Mouse (Mus musculus) limb, embryonic 14.5 days (tissue): ENCODE measurements around the gene Saa1. TPM values are rescaled to one million over a fixed set of nuclear protein-coding genes. Genes with fewer than 3 reads are reported as not detected.

Source experiments
- ATAC-seq: fragments of 200-750 bp; cut with Nextera tagmentation; 2 replicates; pipeline ENCODE4 v1.8.0; 2017; ENCODE audit warnings: low read depth, moderate number of reproducible peaks, moderate TSS enrichment; ENCODE audit not compliant: low FRiP score
- DNase-seq: peaks from one replicate; pipeline ENCODE4 v3.0.0-alpha.2; 2015; ENCODE audit warnings: low spot score
- H3K27ac ChIP-seq: fragments of 300-500 bp; sonication (generic); replicated peaks from 2 replicates; pipeline ENCODE4 v1.5.1; 2014; ENCODE audit warnings: low read depth, mild to moderate bottlenecking, low read length, moderate library complexity, mixed read lengths
- H3K27me3 ChIP-seq: fragments of 300-500 bp; sonication (generic); 2 replicates; pipeline ENCODE4 v1.6.1; 2014; ENCODE audit warnings: low read length, mixed read lengths; ENCODE audit not compliant: control insufficient read depth, insufficient read depth
- H3K36me3 ChIP-seq: fragments of 300-500 bp; sonication (generic); 2 replicates; pipeline ENCODE4 v1.6.1; 2014; ENCODE audit warnings: mild to moderate bottlenecking, low read length, moderate library complexity, mixed read lengths; ENCODE audit not compliant: control insufficient read depth, insufficient read depth
- H3K4me1 ChIP-seq: fragments of 300-500 bp; sonication (generic); 2 replicates; pipeline ENCODE4 v1.6.1; 2014; ENCODE audit warnings: antibody characterized with exemption, low read length, mixed read lengths; ENCODE audit not compliant: control insufficient read depth, insufficient read depth
- H3K4me2 ChIP-seq: fragments of 300-500 bp; sonication (generic); replicated peaks from 2 replicates; pipeline ENCODE4 v1.6.1; 2014; ENCODE audit warnings: low read depth, mild to moderate bottlenecking, low read length, moderate library complexity; ENCODE audit not compliant: severe bottlenecking
- H3K4me3 ChIP-seq: fragments of 300-500 bp; sonication (generic); replicated peaks from 2 replicates; pipeline ENCODE4 v1.5.1; 2014; ENCODE audit warnings: low read length
- H3K9ac ChIP-seq: fragments of 300-500 bp; sonication (generic); 2 replicates; pipeline ENCODE4 v1.6.1; 2014; ENCODE audit warnings: mild to moderate bottlenecking, low read depth, low read length, moderate library complexity; ENCODE audit not compliant: severe bottlenecking
- H3K9me3 ChIP-seq: fragments of 300-500 bp; sonication (generic); 2 replicates; pipeline ENCODE4 v1.6.1; 2016; ENCODE audit warnings: low read length; ENCODE audit not compliant: control insufficient read depth
- POLR2A ChIP-seq: fragments of 200-500 bp; IDR thresholded peaks from 2 replicates; pipeline ENCODE4 v1.8.0; 2012; ENCODE audit warnings: inconsistent platforms, mild to moderate bottlenecking, moderate library complexity, borderline replicate concordance; ENCODE audit not compliant: insufficient read depth, insufficient read length; ENCODE audit errors: extremely low read depth
- WGBS: fragments of 180-500 bp; shearing (Covaris S2); extraction: QIAGEN DNeasy Blood & Tissue Kit; methylation state at CpG from one replicate; pipeline ENCODE4 v1.1.7; 2014; 5-methylcytosine and 5-hydroxymethylcytosine counted together
- polyA plus RNA-seq, 2 experiments: library from polyadenylated mRNA; depleted of rRNA in 1 of 2; stranded (reverse) in 1 of 2; unstranded in 1 of 2; fragments of >200 nt; fragmentation: Nextera tagmentation in 1 of 2; extraction: Ambion mirVana in 1 of 2; gene quantifications; 2 replicates each; pipeline versions ENCODE4 v1.2.1 to v1.2.3; 2012 to 2014

The Saa1 gene
- polyA plus RNA-seq, 2 experiments, result 0.24 to 0.44 TPM

DNA sequence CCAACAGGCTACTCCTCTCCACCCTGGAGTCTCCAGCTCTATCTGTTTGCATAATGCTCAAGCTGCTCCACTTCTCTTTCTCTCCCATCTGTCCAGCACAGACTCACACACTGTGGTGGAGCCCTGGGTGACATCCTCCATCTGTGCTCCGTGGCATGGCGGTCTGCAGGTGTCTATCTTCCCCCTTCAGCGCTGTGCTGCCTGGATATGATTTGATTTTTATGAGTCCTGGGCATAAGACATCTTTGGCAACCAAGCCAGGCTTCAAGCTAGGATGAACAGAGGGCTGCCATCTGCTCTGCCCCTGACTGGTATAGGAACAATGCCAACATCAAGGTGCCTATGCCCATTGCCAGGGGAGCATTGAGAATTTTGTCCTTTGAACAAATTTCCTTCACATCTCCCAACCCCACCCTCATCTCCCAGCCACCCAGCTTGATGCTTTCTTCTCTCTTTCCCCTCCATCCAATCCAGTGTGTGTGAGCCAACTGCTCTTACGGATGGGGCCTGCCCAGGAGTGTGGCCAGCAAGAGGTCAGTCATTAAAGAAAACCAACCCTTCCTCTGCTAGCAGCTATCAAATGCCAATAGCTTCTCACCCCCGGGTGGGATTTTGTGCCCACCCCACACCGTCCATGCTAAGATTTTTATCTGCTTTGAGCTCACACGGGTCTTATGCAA is 24.0 kb downstream of the Saa1 start:
- Histone ChIP-seq H3K9ac (no peak overlapping the region), H3K36me3 (no peaks in the 10 kb centered on the region), H3K4me2 (no peak overlapping the region), H3K27ac (no peak overlapping the region), H3K27me3 (no peaks in the 10 kb centered on the region), H3K4me3 (no peak overlapping the region), H3K9me3 (no peaks in the 10 kb centered on the region), H3K4me1 (no peaks in the 10 kb centered on the region)
- 83% methylated on average over 7 of the region's 7 CpGs for WGBS
- TF ChIP-seq POLR2A, result no peak
- ATAC-seq (no peak), DNase-seq (no peak)

DNA sequence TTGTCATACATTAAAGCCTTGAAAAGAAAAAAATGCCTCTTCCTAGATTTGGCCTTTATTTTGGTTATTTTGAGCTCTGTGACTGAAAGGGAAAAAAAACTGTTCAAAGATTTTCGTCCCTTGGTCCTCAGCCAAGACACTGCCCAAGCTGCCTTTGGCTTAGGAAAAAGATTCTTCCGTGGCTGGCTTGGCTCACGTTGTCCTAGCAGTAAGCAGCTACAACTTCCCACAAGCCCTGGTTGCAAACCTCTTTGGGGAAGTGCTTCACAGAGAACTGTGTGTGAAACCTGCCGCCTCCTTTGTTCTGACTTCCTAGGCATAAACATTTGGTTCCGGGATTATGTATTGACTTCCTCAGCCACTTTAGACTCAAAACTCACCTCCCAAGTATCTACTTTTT is 25.9 kb downstream of the Saa1 start:
- no peak overlapping the region for H3K27ac ChIP-seq
- H3K4me2 ChIP-seq, result no peak overlapping the region
- no peaks in the 10 kb centered on the region for H3K27me3 ChIP-seq
- H3K9ac ChIP-seq, result no peak overlapping the region
- H3K4me1 ChIP-seq, result no peaks in the 10 kb centered on the region
- DNase-seq, result no peak
- TF ChIP-seq POLR2A, result no peak
- H3K4me3 ChIP-seq, result no peak overlapping the region
- 42% methylated on average over 5 of the region's 5 CpGs for WGBS
- H3K9me3 ChIP-seq, result no peaks in the 10 kb centered on the region
- no peaks in the 10 kb centered on the region for H3K36me3 ChIP-seq
- ATAC-seq, result no peak

DNA sequence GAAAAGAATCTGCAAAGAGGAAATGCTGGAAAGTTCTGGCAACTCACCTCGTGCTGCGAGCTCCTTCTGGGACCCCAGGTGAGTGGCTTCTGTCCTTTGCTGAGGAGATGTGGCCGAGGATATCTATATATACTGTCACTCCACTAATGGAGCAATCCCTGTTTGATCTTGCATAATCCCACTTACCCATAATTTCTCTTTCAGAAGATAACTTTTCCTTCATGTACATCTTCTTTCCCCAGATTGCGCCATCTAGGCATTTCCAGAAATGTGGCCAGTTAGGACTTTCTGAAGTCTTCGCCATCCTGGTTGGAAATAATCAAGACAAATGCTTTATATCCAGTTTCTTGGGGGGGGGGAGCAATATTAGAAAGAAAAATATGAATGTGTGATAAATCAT is 27.2 kb downstream of the Saa1 start, which contains the start of gene Saa3:
Gene Saa3 (minus strand): TSS at position 101 of the 400 bp plus-strand sequence.
- TF ChIP-seq POLR2A, result no peak
- Histone ChIP-seq H3K27ac (no peak within 1 kb of the TSS), H3K4me3 (no peak within 1 kb of the TSS), H3K4me1 (no peaks in the 10 kb centered on the region), H3K9me3 (no peaks in the 10 kb centered on the region), H3K9ac (no peak within 1 kb of the TSS), H3K27me3 (no peaks in the 10 kb centered on the region), H3K4me2 (no peak within 1 kb of the TSS), H3K36me3 (no peaks in the 10 kb centered on the region)
- WGBS, result 85% methylated on average over 5 of the region's 5 CpGs
- DNase-seq, result no peak
- ATAC-seq, result no peak

DNA sequence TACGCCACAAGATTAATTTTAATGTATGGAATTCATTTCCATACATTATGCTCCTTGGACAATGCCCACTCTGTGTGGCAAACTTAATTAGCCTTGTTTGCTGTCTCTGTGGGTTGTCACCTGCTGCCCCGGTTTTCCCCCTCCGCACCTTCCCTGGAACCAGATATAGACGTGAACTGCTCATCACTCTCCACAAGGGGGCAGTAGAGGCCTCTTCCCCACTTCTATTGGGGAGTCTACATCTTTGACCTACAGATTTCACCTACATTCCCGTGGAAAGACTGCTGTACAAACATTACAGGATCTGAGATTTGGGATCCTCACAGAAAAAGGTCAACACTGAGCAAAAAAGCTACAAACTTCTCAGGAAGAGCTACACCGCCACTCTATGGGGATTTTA is 28.3 kb downstream of the Saa1 start:
- no peaks in the 10 kb centered on the region for H3K9me3 ChIP-seq
- 34% methylated on average over 6 of the region's 6 CpGs for WGBS
- no peak overlapping the region for H3K4me2 ChIP-seq
- ATAC-seq (no peak), DNase-seq (peak; percentile 57)
- TF ChIP-seq POLR2A, result no peak
- H3K27ac ChIP-seq, result no peak overlapping the region
- no peak overlapping the region for H3K4me3 ChIP-seq
- no peaks in the 10 kb centered on the region for H3K36me3 ChIP-seq
- H3K9ac ChIP-seq, result no peak overlapping the region
- H3K4me1 ChIP-seq, result peaks cover 3% of the 10 kb centered on the region; the same call in 1 of the 2 replicates
- H3K27me3 ChIP-seq, result no peaks in the 10 kb centered on the region

DNA sequence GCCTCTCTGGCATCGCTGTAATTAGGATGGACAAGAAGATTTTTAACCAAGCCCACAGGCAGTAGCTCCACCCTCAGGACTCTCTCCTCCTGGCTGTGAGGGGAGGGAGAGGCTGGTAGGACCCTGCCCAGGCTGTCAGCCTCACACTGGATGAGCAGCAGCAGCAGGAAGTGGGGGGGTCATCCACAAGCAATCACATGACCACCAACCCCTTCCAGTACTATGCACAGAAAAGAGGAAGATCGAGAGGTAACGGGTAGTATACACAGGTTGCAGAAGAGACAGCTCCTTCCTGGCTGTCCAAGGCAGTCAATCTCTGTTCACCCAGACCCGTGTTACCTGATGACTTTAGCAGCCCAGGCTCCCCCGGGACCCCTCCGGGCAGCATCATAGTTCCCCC is 30.5 kb downstream of the Saa1 start:
- DNase-seq, result no peak
- no peak for ATAC-seq
- Histone ChIP-seq H3K4me3 (no peak overlapping the region), H3K27me3 (no peaks in the 10 kb centered on the region), H3K9me3 (no peaks in the 10 kb centered on the region), H3K9ac (no peak overlapping the region), H3K27ac (no peak overlapping the region), H3K4me2 (no peak overlapping the region), H3K36me3 (peaks cover 8% of the 10 kb centered on the region; the same call in 1 of the 2 replicates), H3K4me1 (peaks cover 8% of the 10 kb centered on the region; the same call in 1 of the 2 replicates)
- 77% methylated on average over 6 of the region's 6 CpGs for WGBS
- TF ChIP-seq POLR2A, result no peak
